Mouse (Mus musculus): Measurements from ENCODE around the gene Gm21312.
"Not testable (repeated sequence)": the region's sequence is repeated elsewhere in the genome, so short reads cannot be mapped to it uniquely, and the experiment has no call there.

The Gm21312 gene

DNA sequence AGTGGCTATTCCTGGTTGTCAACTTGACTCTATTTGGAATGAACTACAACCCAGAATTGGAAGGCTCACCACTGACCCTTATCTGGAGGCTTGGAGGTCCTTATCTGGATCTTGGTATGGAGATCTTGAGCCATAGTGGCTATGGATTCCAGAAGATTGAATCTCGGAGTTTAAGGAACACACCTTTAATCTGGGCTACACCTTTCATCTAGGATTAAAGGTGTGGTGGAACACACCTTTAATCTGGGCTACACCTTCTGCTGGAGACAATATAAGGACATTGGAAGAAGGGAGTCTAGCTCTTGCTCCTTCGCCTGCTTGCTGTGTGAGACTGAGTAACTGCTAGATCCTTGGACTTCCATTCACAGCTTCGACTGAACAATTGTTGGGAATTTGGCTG lies at the start of gene Gm21312:
Gene Gm21312 (plus strand): TSS at position 301 of the 400 bp plus-strand sequence.
- DNase-seq (ENCODE audit: low read depth) = not testable (repeated sequence)

DNA sequence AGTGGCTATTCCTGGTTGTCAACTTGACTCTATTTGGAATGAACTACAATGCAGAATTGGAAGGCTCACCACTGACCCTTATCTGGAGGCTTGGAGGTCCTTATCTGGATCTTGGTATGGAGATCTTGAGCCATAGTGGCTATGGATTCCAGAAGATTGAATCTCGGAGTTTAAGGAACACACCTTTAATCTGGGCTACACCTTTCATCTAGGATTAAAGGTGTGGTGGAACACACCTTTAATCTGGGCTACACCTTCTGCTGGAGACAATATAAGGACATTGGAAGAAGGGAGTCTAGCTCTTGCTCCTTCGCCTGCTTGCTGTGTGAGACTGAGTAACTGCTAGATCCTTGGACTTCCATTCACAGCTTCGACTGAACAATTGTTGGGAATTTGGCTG lies 34.1 kb upstream of the Gm21312 start, which contains the start of gene Gm21293:
Gene Gm21293 (plus strand): TSS at position 301 of the 400 bp plus-strand sequence.
- not testable (repeated sequence) for DNase-seq (ENCODE audit: low read depth)

- DNase-seq (ENCODE audit: low read depth) = not testable (repeated sequence)
These were observed 25.6 kb upstream of the Gm21312 start, which contains the start of gene Gm6763 for GRCm38 (mm10) chr10:104151197-104151596. Gene Gm6763 (plus strand): TSS chr10:104151497.

DNA sequence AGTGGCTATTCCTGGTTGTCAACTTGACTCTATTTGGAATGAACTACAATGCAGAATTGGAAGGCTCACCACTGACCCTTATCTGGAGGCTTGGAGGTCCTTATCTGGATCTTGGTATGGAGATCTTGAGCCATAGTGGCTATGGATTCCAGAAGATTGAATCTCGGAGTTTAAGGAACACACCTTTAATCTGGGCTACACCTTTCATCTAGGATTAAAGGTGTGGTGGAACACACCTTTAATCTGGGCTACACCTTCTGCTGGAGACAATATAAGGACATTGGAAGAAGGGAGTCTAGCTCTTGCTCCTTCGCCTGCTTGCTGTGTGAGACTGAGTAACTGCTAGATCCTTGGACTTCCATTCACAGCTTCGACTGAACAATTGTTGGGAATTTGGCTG lies 17.1 kb upstream of the Gm21312 start, which contains the start of gene Gm8764:
Gene Gm8764 (plus strand): TSS at position 301 of the 400 bp plus-strand sequence.
- not testable (repeated sequence) for DNase-seq (ENCODE audit: low read depth)

- not testable (repeated sequence) for DNase-seq (ENCODE audit: low read depth)
These were observed 8.6 kb upstream of the Gm21312 start, which contains the start of gene Gm21304 for GRCm38 (mm10) chr10:104168215-104168614. Gene Gm21304 (plus strand): TSS chr10:104168515.

DNA sequence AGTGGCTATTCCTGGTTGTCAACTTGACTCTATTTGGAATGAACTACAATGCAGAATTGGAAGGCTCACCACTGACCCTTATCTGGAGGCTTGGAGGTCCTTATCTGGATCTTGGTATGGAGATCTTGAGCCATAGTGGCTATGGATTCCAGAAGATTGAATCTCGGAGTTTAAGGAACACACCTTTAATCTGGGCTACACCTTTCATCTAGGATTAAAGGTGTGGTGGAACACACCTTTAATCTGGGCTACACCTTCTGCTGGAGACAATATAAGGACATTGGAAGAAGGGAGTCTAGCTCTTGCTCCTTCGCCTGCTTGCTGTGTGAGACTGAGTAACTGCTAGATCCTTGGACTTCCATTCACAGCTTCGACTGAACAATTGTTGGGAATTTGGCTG lies 8.4 kb downstream of the Gm21312 start, which contains the start of gene Gm20765:
Gene Gm20765 (plus strand): TSS at position 301 of the 400 bp plus-strand sequence.
- DNase-seq (ENCODE audit: low read depth) = not testable (repeated sequence)

- DNase-seq (ENCODE audit: low read depth) = not testable (repeated sequence)
These were observed 16.9 kb downstream of the Gm21312 start, which contains the start of gene Gm4340 for GRCm38 (mm10) chr10:104193742-104194141. Gene Gm4340 (plus strand): TSS chr10:104194042.

DNA sequence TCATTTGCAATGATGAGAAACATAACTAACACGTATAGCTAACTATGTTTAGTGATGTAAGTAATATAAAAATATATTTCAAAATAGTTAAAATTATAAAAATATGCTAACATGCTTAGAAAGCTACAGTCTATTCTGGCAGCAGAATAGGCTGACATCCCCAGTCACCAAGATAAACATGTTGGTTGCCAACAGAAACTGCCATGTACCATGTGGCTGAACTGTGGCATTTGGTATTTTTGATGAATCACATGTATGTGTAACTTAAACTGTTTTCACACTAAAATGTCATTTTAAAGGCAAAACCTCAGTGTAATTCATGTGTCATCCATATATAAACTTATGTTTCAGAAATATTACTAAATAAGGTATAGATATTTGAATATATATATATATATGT lies 32.8 kb downstream of the Gm21312 start:
- no peak for DNase-seq (ENCODE audit: low read depth)

GRCm38 (mm10) chr10:104210268-104210990 lies 33.6 kb downstream of the Gm21312 start:
- no peak for DNase-seq (ENCODE audit: low read depth)

DNA sequence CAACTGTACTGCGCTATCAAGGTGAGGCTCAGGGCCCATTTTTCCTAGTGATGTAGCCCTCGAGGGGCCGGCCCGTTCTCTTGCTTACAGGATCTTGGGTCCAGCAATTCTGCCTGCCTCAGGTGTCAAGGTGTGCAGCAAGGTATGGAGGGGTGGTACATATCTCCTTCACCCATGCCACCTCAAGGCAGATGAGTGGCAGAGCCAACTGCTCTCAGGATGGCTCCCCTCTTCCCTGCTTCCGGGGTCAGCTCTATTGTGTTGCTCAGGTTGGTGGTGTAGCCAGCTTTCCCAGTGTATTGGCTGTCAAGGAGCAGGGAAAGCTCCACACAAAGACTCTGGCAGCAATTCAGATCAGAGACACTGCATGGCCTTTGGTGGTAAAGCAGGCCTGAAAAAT lies 37.7 kb downstream of the Gm21312 start:
- DNase-seq (ENCODE audit: low read depth) = no peak

- DNase-seq (ENCODE audit: low read depth) = no peak
These were observed 43.6 kb downstream of the Gm21312 start for GRCm38 (mm10) chr10:104220303-104221021.
